Mouse (Mus musculus): ENCODE measurements at regions not wholly inside any gene's neighbourhood (a gene's known extent, or its start where the extent isn't known, plus 50 kb on each side); places are given as distances from the start of the nearest gene placed in this dataset.
"Not testable (repeated sequence)": the region's sequence is repeated elsewhere in the genome, so short reads cannot be mapped to it uniquely, and the experiment has no call there.

GRCm38 (mm10) chr8:37251234-37251633, 257.8 kb downstream of the AI429214 start:
- not testable (repeated sequence) for TF ChIP-seq CTCF, POLR2A (IDR thresholded peaks at IDR 0.05; ENCODE audit: extremely low read depth, insufficient read depth, low read length)

Measured in cortical plate, adult 2 months (tissue).